Mouse (Mus musculus): ENCODE data around the gene Setd4. TPM values are rescaled to one million over a fixed set of nuclear protein-coding genes. Genes with fewer than 3 reads are reported as not detected.

Gene Setd4
- total and polyA plus RNA-seq, 2 experiments from 2014 or later = 3.7 to 5.3 TPM

- Histone ChIP-seq H3K9ac (replicated peaks; ENCODE audit: low read depth, low read length) (peak overlapping the region; percentile 61), H3K27ac (ENCODE audit: low read depth) (peak overlapping the region; percentile 36; the same call in 1 of the 2 replicates), H3K4me2 (ENCODE audit: low read depth, low read length) (peak overlapping the region; percentile 75), H3K4me3 (ENCODE audit: low read depth, low read length) (peak overlapping the region; percentile 58), H3K4me1 (ENCODE audit: control insufficient read depth, insufficient read depth) (peaks cover 14% of the 10 kb centered on the region), H3K36me3 (replicated peaks; ENCODE audit: control insufficient read depth, insufficient read depth, low read length) (0 out of 2 replicates have a peak, but pooled peaks cover 4% of the 10 kb centered on the region), H3K27me3 (ENCODE audit: control insufficient read depth, insufficient read depth, low read length) (no peaks in the 10 kb centered on the region), H3K9me3 (replicated peaks; ENCODE audit: control insufficient read depth, low read length) (no peaks in the 10 kb centered on the region)
- ATAC-seq (ENCODE audit: insufficient read depth, low read depth) (peak; percentile 52; the same call in 1 of the 2 replicates), DNase-seq (ENCODE audit: low spot score) (peak; percentile 77)
- TF ChIP-seq EP300 (IDR thresholded peaks at IDR 0.05; ENCODE audit: low read depth) (no peak), CTCF (IDR thresholded peaks at IDR 0.05; ENCODE audit: low read depth) (no peak)
- WGBS = under 1% methylated on average over 32 of the region's 32 CpGs
Measured at GRCm38 (mm10) chr16:93607669-93608101, 3.8 kb upstream of the Setd4 start.

DNA sequence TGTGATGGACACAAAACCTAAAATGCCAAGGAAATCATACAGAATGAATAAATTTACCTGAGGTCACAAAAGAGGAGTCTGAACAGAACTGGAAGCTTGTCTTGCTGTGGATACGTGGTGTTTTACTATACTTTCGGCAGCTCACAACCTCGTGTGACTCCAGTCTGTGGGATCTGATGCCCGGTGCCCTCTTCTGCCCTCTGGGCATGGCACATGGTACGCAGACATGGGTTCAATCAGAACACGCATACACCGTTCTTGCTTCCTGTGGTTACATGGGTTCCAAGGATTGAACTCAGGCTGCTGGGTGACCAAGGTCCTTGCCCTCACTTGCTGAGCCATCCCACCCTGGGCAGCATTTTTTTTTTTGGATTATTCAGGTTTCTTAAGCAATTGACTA lies 2.3 kb upstream of the Setd4 start:
- peaks cover 14% of the 10 kb centered on the region for H3K4me1 ChIP-seq (ENCODE audit: control insufficient read depth, insufficient read depth)
- 92% methylated on average over 7 of the region's 7 CpGs for WGBS

DNA sequence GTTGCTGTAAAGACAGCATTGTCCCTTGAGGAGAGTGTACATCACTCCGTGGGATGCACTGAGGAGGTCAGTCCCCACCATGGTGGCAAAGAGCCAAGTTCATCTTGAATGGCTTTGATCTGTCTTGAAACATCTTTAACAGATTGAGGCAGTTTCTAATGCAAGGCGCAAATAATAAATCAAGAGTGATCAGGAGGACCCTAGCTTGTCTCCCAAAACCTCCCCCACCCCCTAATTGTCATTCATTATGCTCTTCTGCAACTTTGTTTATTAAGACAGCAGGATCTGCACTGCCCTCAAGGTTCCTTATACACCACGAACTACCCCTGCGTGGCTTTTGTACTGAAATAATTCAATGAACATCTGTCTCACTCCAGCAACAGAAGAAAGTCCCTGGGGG lies 1.7 kb upstream of the Setd4 start, which contains the start of gene Cbr1:
Cbr1 (plus strand) TSS at position 301 of the 400 bp plus-strand sequence.
- no peak for ATAC-seq (ENCODE audit: insufficient read depth, low read depth)
- WGBS = 68% methylated on average over 4 of the region's 4 CpGs

More for the DNA sequence above, 2.3 kb upstream of the Setd4 start:
- no peak overlapping the region for H3K4me3 ChIP-seq (ENCODE audit: low read depth, low read length)
- no peak overlapping the region for H3K27ac ChIP-seq (ENCODE audit: low read depth)
- 0 out of 2 replicates have a peak, but pooled peaks cover 1% of the 10 kb centered on the region for H3K36me3 ChIP-seq (replicated peaks; ENCODE audit: control insufficient read depth, insufficient read depth, low read length)
- H3K9me3 ChIP-seq (replicated peaks; ENCODE audit: control insufficient read depth, low read length) = no peaks in the 10 kb centered on the region
- no peak for ATAC-seq (ENCODE audit: insufficient read depth, low read depth)
- H3K9ac ChIP-seq (replicated peaks; ENCODE audit: low read depth, low read length) = no peak overlapping the region
- H3K4me2 ChIP-seq (ENCODE audit: low read depth, low read length) = no peak overlapping the region
- H3K27me3 ChIP-seq (ENCODE audit: control insufficient read depth, insufficient read depth, low read length) = no peaks in the 10 kb centered on the region
- no peak for TF ChIP-seq CTCF (IDR thresholded peaks at IDR 0.05; ENCODE audit: low read depth)
- no peak for TF ChIP-seq EP300 (IDR thresholded peaks at IDR 0.05; ENCODE audit: low read depth)
- no peak for DNase-seq (ENCODE audit: low spot score)

DNA sequence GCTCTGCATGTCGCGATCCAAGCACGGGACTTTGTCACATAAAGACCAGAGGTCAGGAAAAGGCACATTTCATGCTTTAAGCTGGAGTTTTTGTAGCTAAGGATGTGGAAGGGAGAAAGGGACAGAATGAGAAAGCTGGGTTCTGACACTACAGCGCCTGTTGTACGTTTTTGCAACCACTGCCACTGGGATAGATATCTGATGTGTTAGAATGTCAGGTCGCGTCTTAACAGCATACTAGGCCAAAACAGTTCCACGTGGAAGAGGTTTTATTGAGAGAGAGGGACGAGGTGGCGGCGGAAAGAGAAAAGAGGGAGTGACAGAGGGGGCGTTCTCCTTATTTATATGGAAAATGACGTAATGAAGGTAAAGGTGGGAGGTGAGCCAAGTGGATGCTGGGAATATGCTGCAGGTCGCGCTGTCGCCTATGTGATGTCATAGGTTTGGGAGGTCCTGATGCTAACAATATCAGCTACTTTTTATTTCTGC lies 662 bp upstream of the Setd4 start:
- H3K36me3 ChIP-seq (replicated peaks; ENCODE audit: control insufficient read depth, insufficient read depth, low read length) = 0 out of 2 replicates have a peak, but pooled peaks cover 4% of the 10 kb centered on the region
- peak overlapping the region; percentile 81 for H3K4me3 ChIP-seq (ENCODE audit: low read depth, low read length)
- peak overlapping the region; percentile 96 for H3K4me2 ChIP-seq (ENCODE audit: low read depth, low read length)
- no peaks in the 10 kb centered on the region for H3K9me3 ChIP-seq (replicated peaks; ENCODE audit: control insufficient read depth, low read length)
- peaks cover 14% of the 10 kb centered on the region for H3K4me1 ChIP-seq (ENCODE audit: control insufficient read depth, insufficient read depth)
- no peak for TF ChIP-seq CTCF (IDR thresholded peaks at IDR 0.05; ENCODE audit: low read depth)
- no peak for TF ChIP-seq EP300 (IDR thresholded peaks at IDR 0.05; ENCODE audit: low read depth)
- peak overlapping the region; percentile 95 for H3K27ac ChIP-seq (ENCODE audit: low read depth)
- no peaks in the 10 kb centered on the region for H3K27me3 ChIP-seq (ENCODE audit: control insufficient read depth, insufficient read depth, low read length)
- WGBS = 4% methylated on average over 16 of the region's 16 CpGs
- DNase-seq (ENCODE audit: low spot score) = no peak
- peak overlapping the region; percentile 78 for H3K9ac ChIP-seq (replicated peaks; ENCODE audit: low read depth, low read length)
- no peak for ATAC-seq (ENCODE audit: insufficient read depth, low read depth)

More for the DNA sequence above, 1.7 kb upstream of the Setd4 start, which contains the start of gene Cbr1:
- TF ChIP-seq EP300 (IDR thresholded peaks at IDR 0.05; ENCODE audit: low read depth) = no peak
- no peak for TF ChIP-seq CTCF (IDR thresholded peaks at IDR 0.05; ENCODE audit: low read depth)
- DNase-seq (ENCODE audit: low spot score) = no peak
- Histone ChIP-seq H3K9ac (replicated peaks; ENCODE audit: low read depth, low read length) (no peak within 1 kb of the TSS), H3K36me3 (replicated peaks; ENCODE audit: control insufficient read depth, insufficient read depth, low read length) (no peaks in the 10 kb centered on the region), H3K4me2 (ENCODE audit: low read depth, low read length) (peak within 1 kb of the TSS; percentile 96), H3K27me3 (ENCODE audit: control insufficient read depth, insufficient read depth, low read length) (no peaks in the 10 kb centered on the region), H3K4me1 (ENCODE audit: control insufficient read depth, insufficient read depth) (peaks cover 14% of the 10 kb centered on the region), H3K9me3 (replicated peaks; ENCODE audit: control insufficient read depth, low read length) (no peaks in the 10 kb centered on the region), H3K27ac (ENCODE audit: low read depth) (no peak within 1 kb of the TSS; the same call in 1 of the 2 replicates), H3K4me3 (ENCODE audit: low read depth, low read length) (peak within 1 kb of the TSS; percentile 81)

- WGBS = 84% methylated on average over 6 of the region's 6 CpGs
- no peak overlapping the region for H3K27ac ChIP-seq (ENCODE audit: low read depth)
- no peak overlapping the region for H3K9ac ChIP-seq (replicated peaks; ENCODE audit: low read depth, low read length)
- no peak overlapping the region for H3K4me3 ChIP-seq (ENCODE audit: low read depth, low read length)
- no peaks in the 10 kb centered on the region for H3K9me3 ChIP-seq (replicated peaks; ENCODE audit: control insufficient read depth, low read length)
- H3K27me3 ChIP-seq (ENCODE audit: control insufficient read depth, insufficient read depth, low read length) = no peaks in the 10 kb centered on the region
- no peak for TF ChIP-seq EP300 (IDR thresholded peaks at IDR 0.05; ENCODE audit: low read depth)
- TF ChIP-seq CTCF (IDR thresholded peaks at IDR 0.05; ENCODE audit: low read depth) = no peak
- peaks cover 11% of the 10 kb centered on the region; the same call in 1 of the 2 replicates for H3K36me3 ChIP-seq (replicated peaks; ENCODE audit: control insufficient read depth, insufficient read depth, low read length)
- DNase-seq (ENCODE audit: low spot score) (no peak), ATAC-seq (ENCODE audit: insufficient read depth, low read depth) (no peak)
- H3K4me1 ChIP-seq (ENCODE audit: control insufficient read depth, insufficient read depth) = peaks cover 5% of the 10 kb centered on the region
- no peak overlapping the region for H3K4me2 ChIP-seq (ENCODE audit: low read depth, low read length)
Measured at GRCm38 (mm10) chr16:93599461-93599860, 4.4 kb downstream of the Setd4 start.
